Mouse (Mus musculus) layer of hippocampus, adult 2 months (tissue): ENCODE measurements around the gene 5430419D17Rik. TPM values are rescaled to one million over a fixed set of nuclear protein-coding genes. Genes with fewer than 3 reads are reported as not detected.
A peak's percentile ranks its signal among the peaks of the same experiment; 100 is the strongest.

ENCODE experiments used
- DNase-seq, 2 experiments: peaks; one replicate each; pipeline ENCODE4 v3.0.0; 2022; ENCODE audit warnings: low spot score in 2 of 2
- H3K27ac ChIP-seq: fragments of 200-600 bp; 2 replicates; pipeline ENCODE4 v1.8.1; 2022
- H3K4me3 ChIP-seq: fragments of 200-600 bp; 2 replicates; pipeline ENCODE4 v1.8.1; 2022; ENCODE audit warnings: mild to moderate bottlenecking
- CTCF ChIP-seq: fragments of 200-600 bp; conservative IDR thresholded peaks from 2 replicates; pipeline ENCODE4 v1.8.1; 2022; ENCODE audit warnings: antibody characterized with exemption, mild to moderate bottlenecking, moderate library complexity
- total RNA-seq, 2 experiments: library from RNA; stranded (reverse); gene quantifications; 2 replicates each; pipeline ENCODE4 v1.2.3; 2021

The 5430419D17Rik gene
- total RNA-seq, 2 experiments from 2014 or later = 0.05 TPM; not detected in 1

DNA sequence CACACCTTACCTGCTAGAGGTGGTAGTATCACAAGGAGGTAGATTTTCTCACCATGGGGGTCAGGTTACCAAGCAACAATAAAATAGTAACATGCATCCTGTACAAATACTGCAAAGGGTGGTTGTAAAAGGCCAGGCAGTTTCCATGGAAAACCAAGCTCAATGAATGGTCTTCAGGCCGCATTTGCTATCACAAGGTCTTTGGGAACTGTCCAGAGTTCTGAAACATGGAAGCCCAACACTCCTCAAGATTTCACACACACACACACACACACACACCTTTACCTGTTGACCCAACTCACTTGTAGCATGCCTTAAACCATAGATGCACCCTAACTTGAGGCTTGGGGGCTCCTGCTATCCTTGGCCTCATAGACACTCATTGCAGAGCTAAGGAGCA, 70.8 kb downstream of the 5430419D17Rik start:
- no peak overlapping the region for H3K27ac ChIP-seq
- no peak for DNase-seq
- no peak overlapping the region for H3K4me3 ChIP-seq
- no peak for TF ChIP-seq CTCF

- Histone ChIP-seq H3K4me3 (no peak overlapping the region), H3K27ac (no peak overlapping the region)
- TF ChIP-seq CTCF = no peak
- DNase-seq = no peak
These were observed 82.6 kb downstream of the 5430419D17Rik start for GRCm38 (mm10) chr7:131256841-131257240.

DNA sequence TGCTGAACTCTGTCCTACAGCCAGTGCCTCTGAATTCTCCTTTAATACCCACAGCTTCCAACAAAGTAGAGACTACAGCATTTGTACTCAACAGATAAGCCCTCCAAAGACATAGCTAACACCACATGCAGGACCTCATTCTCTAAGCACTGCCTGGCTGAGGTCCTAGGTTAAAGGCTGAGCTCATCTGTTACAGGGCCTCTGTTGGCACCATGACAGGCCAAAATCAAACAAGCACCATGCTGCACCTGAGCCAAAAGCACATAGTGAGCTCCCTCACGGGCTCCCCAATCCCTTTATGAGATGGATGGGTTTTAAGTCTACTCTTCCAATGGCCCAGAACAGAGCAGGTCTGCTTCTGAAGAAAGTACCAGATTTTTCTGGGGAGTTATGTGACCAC, 83.1 kb downstream of the 5430419D17Rik start:
- Histone ChIP-seq H3K27ac (no peak overlapping the region), H3K4me3 (no peak overlapping the region)
- TF ChIP-seq CTCF = no peak
- no peak for DNase-seq

DNA sequence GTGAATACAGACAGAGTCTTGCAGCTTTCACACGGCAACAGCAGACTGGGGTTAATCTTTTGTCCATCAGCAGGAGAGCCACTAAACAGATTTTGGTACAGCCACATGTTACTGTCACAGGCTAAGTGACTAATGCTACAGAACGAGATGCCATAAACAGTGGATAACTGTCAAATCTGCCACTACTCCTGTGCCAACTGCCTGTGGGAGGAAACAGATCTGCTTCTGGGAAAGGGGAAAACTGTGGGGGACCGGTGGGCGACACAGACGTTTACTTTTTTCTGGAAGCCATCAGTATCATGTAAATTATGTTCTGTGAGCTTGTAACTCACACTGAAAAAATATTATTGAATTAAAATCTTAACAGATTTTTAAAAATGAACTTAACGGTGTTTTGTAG, 86.7 kb downstream of the 5430419D17Rik start:
- Histone ChIP-seq H3K27ac (no peak overlapping the region; the same call in 1 of the 2 replicates), H3K4me3 (no peak overlapping the region)
- TF ChIP-seq CTCF = no peak
- DNase-seq = peak; percentile 74 to 86

- no peak for TF ChIP-seq CTCF
- Histone ChIP-seq H3K27ac (no peak overlapping the region), H3K4me3 (no peak overlapping the region)
- DNase-seq = no peak
These were observed 90.0 kb downstream of the 5430419D17Rik start for GRCm38 (mm10) chr7:131264251-131264650.

DNA sequence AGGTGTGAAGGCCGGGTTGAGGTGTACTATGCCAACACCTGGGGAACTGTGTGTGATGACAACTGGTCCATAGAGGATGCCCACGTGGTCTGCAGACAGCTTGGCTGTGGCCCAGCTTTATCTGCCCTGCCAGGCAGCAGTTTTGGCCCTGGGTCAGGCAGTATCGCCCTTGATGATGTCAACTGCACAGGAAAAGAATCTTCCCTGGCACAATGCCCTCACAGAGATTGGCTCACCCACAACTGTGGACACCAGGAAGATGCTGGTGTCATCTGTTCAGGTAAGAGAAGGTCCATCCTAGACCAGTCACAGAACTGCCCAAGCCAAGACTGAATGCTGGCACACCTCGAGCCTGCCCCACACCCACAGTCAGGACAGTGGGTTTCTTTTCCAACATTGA, 91.6 kb downstream of the 5430419D17Rik start:
- TF ChIP-seq CTCF = no peak
- Histone ChIP-seq H3K4me3 (no peak overlapping the region), H3K27ac (no peak overlapping the region)
- DNase-seq = no peak

DNA sequence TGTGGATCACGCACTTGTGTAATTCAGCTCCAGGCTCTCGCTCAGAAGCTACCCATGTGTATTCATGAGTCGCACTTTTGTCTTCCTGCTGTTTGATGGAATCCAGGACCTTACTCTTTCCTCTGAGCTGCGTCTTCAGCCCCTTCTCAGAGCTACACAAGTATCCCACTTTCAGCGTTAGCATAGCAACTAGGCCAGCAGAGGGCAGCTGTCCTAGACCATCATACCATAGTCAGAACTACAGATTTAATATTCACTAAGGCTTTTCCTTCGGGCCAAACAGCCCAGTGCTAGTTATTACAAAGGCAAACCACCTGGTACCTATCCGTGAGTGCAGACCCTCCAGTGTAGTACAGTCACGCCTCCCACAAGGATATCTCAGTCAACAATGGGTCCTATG, 122.9 kb downstream of the 5430419D17Rik start:
- no peak for DNase-seq
- TF ChIP-seq CTCF = peak; percentile 58
- H3K4me3 ChIP-seq = no peak overlapping the region
- H3K27ac ChIP-seq = no peak overlapping the region

DNA sequence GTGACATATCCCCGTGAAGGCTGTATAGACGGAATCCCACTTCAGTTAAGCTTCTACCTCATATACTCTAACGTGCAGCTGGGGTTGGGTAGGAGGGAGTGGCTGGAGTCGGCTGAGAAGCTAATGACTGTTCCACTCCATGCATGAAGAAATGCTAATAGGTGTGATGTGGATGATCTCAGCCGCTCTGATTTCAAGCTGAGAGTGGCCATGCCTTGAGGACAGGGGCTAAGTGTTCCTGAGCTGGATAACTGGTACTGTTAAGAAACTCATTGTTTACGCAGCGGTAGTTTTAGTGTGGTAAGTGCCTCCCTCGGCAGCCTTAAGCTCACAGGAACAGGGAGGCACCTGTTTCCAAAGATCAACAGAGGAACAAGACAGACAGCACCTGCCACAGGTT, 129.1 kb downstream of the 5430419D17Rik start:
- H3K27ac ChIP-seq = no peak overlapping the region
- DNase-seq = no peak
- H3K4me3 ChIP-seq = no peak overlapping the region
- TF ChIP-seq CTCF = no peak

DNA sequence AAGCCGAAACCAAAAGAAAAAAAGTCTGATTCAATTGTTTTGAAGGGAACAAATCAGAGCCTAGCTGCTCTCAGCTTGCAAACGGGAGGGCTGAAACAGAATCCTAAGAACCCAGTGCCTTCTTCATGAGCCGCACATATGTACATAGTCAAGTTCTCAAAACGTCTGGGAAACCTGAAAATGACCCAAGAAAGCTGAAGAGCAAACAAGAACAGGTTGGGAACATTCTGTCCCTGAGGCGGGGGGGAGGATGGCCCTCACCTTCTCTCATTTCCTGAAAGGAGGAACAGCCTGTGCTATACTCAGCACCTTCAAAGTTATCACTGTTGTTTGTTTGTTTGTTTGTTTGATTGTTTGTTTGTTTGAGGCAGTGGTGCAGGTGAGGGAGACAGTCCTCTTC, 132.5 kb downstream of the 5430419D17Rik start:
- Histone ChIP-seq H3K27ac (no peak overlapping the region), H3K4me3 (no peak overlapping the region)
- no peak for DNase-seq
- TF ChIP-seq CTCF = no peak

DNA sequence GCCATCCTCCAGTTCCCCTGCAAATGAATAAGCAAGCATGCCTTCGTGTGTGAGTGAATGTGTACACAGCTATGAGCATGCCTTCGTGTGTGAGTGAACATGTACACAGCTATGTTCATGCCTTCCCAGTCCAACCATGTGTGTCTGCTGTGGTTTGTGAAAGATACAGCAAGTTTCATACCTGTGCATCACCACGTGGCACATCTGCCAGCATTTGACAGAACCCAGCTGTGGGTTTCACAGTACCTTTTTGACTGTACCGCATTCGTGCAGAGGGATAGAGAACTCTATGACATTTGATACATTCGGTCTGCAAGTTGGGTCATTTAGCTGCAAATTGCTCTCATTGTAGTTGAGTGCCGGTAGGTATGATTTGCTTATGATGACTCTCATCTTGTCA, 140.3 kb downstream of the 5430419D17Rik start:
- H3K27ac ChIP-seq = no peak overlapping the region
- TF ChIP-seq CTCF = no peak
- no peak overlapping the region for H3K4me3 ChIP-seq
- DNase-seq = no peak

GRCm38 (mm10) chr7:131317587-131317986, 143.4 kb downstream of the 5430419D17Rik start:
- TF ChIP-seq CTCF = no peak
- H3K27ac ChIP-seq = no peak overlapping the region
- no peak overlapping the region for H3K4me3 ChIP-seq
- no peak for DNase-seq

GRCm38 (mm10) chr7:131318340-131318739, 144.1 kb downstream of the 5430419D17Rik start:
- Histone ChIP-seq H3K4me3 (no peak overlapping the region), H3K27ac (no peak overlapping the region)
- no peak for DNase-seq
- no peak for TF ChIP-seq CTCF

DNA sequence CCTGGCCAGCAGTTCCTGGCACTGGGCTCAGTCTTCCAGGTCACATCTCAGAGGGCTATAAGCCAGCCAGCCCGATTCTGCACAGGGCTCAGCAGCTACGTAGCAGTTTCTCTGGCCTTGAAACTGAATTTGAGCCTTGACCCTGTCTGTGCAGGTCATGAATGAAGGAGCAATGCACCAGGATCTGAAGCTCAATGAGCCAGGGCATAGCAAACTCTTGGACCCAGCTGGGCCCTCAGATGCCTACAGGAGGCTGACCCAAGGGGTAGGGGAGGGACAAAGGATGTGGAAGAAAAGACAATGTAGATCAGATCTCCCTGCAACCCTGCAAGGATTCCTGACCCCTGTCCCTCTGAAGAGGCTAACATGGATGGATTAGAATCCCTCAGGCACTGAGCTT, 148.0 kb downstream of the 5430419D17Rik start, which contains the start of gene Cuzd1:
Gene Cuzd1, minus strand, starts transcription at position 101 of the 400 bp plus-strand sequence.
- Histone ChIP-seq H3K27ac (no peak within 1 kb of the TSS), H3K4me3 (no peak within 1 kb of the TSS)
- no peak for DNase-seq
- no peak for TF ChIP-seq CTCF

GRCm38 (mm10) chr7:131327054-131327453, 152.9 kb downstream of the 5430419D17Rik start:
- no peak overlapping the region for H3K27ac ChIP-seq
- no peak overlapping the region for H3K4me3 ChIP-seq
- TF ChIP-seq CTCF = no peak
- no peak for DNase-seq

DNA sequence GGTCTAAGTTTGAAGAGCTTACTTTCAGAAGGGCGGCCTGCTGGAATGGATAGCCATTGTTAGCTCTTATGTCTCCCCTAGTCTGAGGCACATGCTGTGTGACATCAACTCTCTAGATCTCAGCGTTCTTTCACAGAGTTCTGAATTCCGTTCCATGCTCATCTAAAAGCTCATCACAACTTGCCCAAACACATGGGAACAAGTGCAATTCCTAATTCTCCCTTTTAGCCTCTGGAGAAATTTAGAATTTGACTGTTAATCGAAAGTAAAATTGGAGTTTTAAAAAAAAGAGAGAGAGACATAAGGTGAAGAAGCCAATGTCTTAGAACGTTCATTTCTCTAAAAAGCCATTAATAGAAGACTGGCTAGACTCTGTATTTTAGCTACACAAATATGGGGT, 155.2 kb downstream of the 5430419D17Rik start, which contains the start of gene Fam24b:
Gene Fam24b, minus strand, starts transcription at position 101 of the 400 bp plus-strand sequence.
- Histone ChIP-seq H3K27ac (no peak within 1 kb of the TSS), H3K4me3 (no peak within 1 kb of the TSS)
- TF ChIP-seq CTCF = no peak
- DNase-seq = no peak
